Mouse (Mus musculus): ENCODE results near the gene Ubtd1.

Gene Ubtd1

GRCm38 (mm10) chr19:41991926-41992477 is 10.4 kb downstream of the Ubtd1 start:
- in situ Hi-C loops (cut with MboI, MseI): no loop called here

GRCm38 (mm10) chr19:41992971-41993370 is 11.4 kb downstream of the Ubtd1 start:
- in situ Hi-C loops (cut with MboI, MseI): no loop called here

GRCm38 (mm10) chr19:41993484-41993883 is 11.9 kb downstream of the Ubtd1 start:
- in situ Hi-C loops (cut with MboI, MseI): no loop called here

GRCm38 (mm10) chr19:41994023-41994422 is 12.5 kb downstream of the Ubtd1 start:
- in situ Hi-C loops (cut with MboI, MseI): no loop called here

- in situ Hi-C loops (cut with MboI, MseI): no loop called here
Measured at GRCm38 (mm10) chr19:41995483-41995882, 13.9 kb downstream of the Ubtd1 start.

GRCm38 (mm10) chr19:41997090-41997489 is 15.5 kb downstream of the Ubtd1 start:
- in situ Hi-C loops (cut with MboI, MseI): no loop called here

GRCm38 (mm10) chr19:41998770-41999548 is 17.4 kb downstream of the Ubtd1 start:
- in situ Hi-C loops (cut with MboI, MseI): no loop called here

- in situ Hi-C loops (cut with MboI, MseI): no loop called here
Measured at GRCm38 (mm10) chr19:41999688-42000283, 18.2 kb downstream of the Ubtd1 start.

- in situ Hi-C loops (cut with MboI, MseI): no loop called here
Measured at GRCm38 (mm10) chr19:42000446-42000958, 18.9 kb downstream of the Ubtd1 start.

- in situ Hi-C loops (cut with MboI, MseI): no loop called here
Measured at GRCm38 (mm10) chr19:42001253-42001980, 19.9 kb downstream of the Ubtd1 start.

- in situ Hi-C loops (cut with MboI, MseI): no loop called here
Measured at GRCm38 (mm10) chr19:42004258-42004657, 22.7 kb downstream of the Ubtd1 start.

- in situ Hi-C loops (cut with MboI, MseI): no loop called here
Measured at GRCm38 (mm10) chr19:42005616-42006015, 24.1 kb downstream of the Ubtd1 start.

GRCm38 (mm10) chr19:42006568-42006967 is 25.0 kb downstream of the Ubtd1 start:
- in situ Hi-C loops (cut with MboI, MseI): no loop called here

GRCm38 (mm10) chr19:42008586-42008985 is 27.0 kb downstream of the Ubtd1 start:
- in situ Hi-C loops (cut with MboI, MseI): no loop called here

GRCm38 (mm10) chr19:42009067-42009466 is 27.5 kb downstream of the Ubtd1 start:
- in situ Hi-C loops (cut with MboI, MseI): no loop called here

GRCm38 (mm10) chr19:42010436-42010835 is 28.9 kb downstream of the Ubtd1 start:
- in situ Hi-C loops (cut with MboI, MseI): no loop called here

GRCm38 (mm10) chr19:42011123-42011522 is 29.6 kb downstream of the Ubtd1 start:
- in situ Hi-C loops (cut with MboI, MseI): no loop called here

GRCm38 (mm10) chr19:42014231-42014825 is 32.8 kb downstream of the Ubtd1 start:
- in situ Hi-C loops (cut with MboI, MseI): no loop called here

- in situ Hi-C loops (cut with MboI, MseI): loop anchor here in 1 of 2 experiments (5.0 kb wide), 1 partner anchor 33 kb away; the partner anchor contains the start of genes Mms19 and Ubtd1
Measured at GRCm38 (mm10) chr19:42015001-42015400, 33.4 kb downstream of the Ubtd1 start.

GRCm38 (mm10) chr19:42016251-42016650 is 34.7 kb downstream of the Ubtd1 start:
- in situ Hi-C loops (cut with MboI, MseI): loop anchor here in 1 of 2 experiments (5.0 kb wide), 1 partner anchor 34 kb away; the partner anchor contains the start of genes Mms19 and Ubtd1

GRCm38 (mm10) chr19:42016840-42017239 is 35.3 kb downstream of the Ubtd1 start:
- in situ Hi-C loops (cut with MboI, MseI): loop anchor here in 1 of 2 experiments (5.0 kb wide), 1 partner anchor 35 kb away; the partner anchor contains the start of genes Mms19 and Ubtd1
